Mouse (Mus musculus): Measurements from ENCODE around the gene Gna15.

- TF ChIP-seq POLR2AphosphoS2 (IDR thresholded peaks at IDR 0.05; ENCODE audit: insufficient read length, low read depth) (no peak), TCF12 (IDR thresholded peaks at IDR 0.05; ENCODE audit: insufficient read depth, poor library complexity, severe bottlenecking) (no peak), POLR2A (IDR thresholded peaks at IDR 0.05; ENCODE audit: insufficient read length, low read depth) (no peak), MAX (IDR thresholded peaks at IDR 0.05; ENCODE audit: low read depth) (no peak), E2F4 (IDR thresholded peaks at IDR 0.05; ENCODE audit: insufficient read depth) (no peak), MYOG (IDR thresholded peaks at IDR 0.05; ENCODE audit: control insufficient read depth in 1 of 3, insufficient read depth in 1 of 3, insufficient read length in 2 of 3, low read depth in 2 of 3) (no peak), USF1 (IDR thresholded peaks at IDR 0.05; ENCODE audit: low read depth) (no peak), CEBPB (IDR thresholded peaks at IDR 0.05; ENCODE audit: insufficient read depth, poor library complexity, severe bottlenecking) (no peak), REST (IDR thresholded peaks at IDR 0.05; ENCODE audit: insufficient read depth, insufficient read length) (no peak), MYOD1 (IDR thresholded peaks at IDR 0.05; ENCODE audit: control insufficient read depth in 1 of 3, insufficient read length in 2 of 3, low read depth in 2 of 3) (no peak), SRF (IDR thresholded peaks at IDR 0.05; ENCODE audit: control insufficient read depth, insufficient read length, low read depth) (no peak), TCF3 (IDR thresholded peaks at IDR 0.05; ENCODE audit: insufficient read length, low read depth) (no peak)
Measured at GRCm38 (mm10) chr10:81469253-81469652, 54.8 kb downstream of the Gna15 start.

Data from myocyte (in vitro differentiated cells).